Mouse (Mus musculus) adrenal gland, adult 8-10 months (tissue): ENCODE measurements around the gene Ccdc84. TPM values are rescaled to one million over a fixed set of nuclear protein-coding genes. Genes with fewer than 3 reads are reported as not detected.
"Not testable (repeated sequence)": the region's sequence is repeated elsewhere in the genome, so short reads cannot be mapped to it uniquely, and the experiment has no call there.

Experiments
- DNase-seq: peaks from one replicate; pipeline ENCODE4 v3.0.0; 2022
- total RNA-seq, 4 experiments: library from RNA; stranded (reverse); gene quantifications; 2 replicates each; pipeline ENCODE4 v1.2.4; 2022

Gene Ccdc84
- total RNA-seq, 4 experiments from 2014 or later, result 14.9 to 29.6 (median 25.7) TPM

DNA sequence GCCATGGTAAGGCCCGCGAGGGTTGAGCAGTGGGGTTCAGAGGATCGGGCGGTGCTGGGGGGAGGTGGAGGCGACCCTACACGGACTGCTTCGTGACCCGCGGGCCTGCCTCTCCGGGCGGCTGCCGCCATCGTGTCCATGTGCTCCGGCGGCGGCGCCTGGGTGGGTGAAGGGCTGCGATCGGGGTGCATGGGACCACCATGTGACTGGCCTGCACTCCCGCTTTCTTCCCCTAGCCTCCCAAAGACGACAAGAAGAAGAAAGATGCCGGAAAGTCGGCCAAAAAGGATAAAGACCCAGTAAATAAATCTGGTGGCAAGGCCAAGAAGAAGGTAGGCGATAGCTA, 10.6 kb downstream of the Ccdc84 start:
- DNase-seq, result no peak

DNA sequence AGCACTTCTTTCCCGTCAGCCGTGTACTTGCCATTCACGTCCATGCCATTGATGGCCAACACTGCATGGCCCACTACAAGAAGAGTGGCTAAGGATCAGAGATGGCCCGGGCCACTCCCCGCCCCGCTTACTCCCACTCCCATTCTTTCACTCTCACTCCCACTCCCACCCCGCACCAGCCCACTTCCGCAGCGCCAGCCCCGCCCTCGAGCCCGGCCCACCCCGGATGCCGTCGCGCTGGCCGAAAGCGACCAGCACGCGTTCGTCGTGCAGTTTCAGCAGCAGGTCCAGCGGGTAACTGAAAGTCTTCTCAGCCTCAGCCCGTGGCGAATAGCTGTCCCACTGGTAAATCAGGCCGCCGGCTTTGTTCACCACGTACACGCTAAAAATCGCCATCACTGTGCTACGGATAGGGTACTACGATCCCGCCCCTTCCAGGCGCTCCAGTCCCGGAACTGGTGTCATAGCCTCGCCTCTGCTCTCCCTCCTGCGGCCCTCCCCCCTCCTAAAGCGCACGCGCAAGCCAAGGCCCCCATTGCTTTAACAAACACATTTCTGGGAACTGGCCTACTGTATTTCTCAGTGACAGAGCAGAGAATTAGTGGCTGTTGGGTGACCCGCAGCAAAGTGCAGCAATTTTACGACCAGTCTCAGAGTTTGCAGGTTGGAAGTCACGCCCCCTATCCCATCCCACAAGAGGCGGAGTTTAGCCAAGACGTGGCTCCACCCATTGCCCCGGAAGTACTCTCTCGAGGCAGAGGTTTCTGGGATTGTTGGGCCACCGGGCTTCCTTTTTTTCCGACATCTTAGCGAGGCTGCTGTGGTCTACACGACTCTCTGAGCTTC, 11.2 kb downstream of the Ccdc84 start, which contains the start of the genes Rps25 and Trappc4:
Gene Rps25, plus strand, starts transcription at position 234 of the 846 bp plus-strand sequence.
Gene Trappc4, minus strand, starts transcription at position 695 of the 846 bp plus-strand sequence.
- DNase-seq, result peak; percentile 87

GRCm38 (mm10) chr9:44405011-44405410, 13.4 kb downstream of the Ccdc84 start:
- no peak for DNase-seq

DNA sequence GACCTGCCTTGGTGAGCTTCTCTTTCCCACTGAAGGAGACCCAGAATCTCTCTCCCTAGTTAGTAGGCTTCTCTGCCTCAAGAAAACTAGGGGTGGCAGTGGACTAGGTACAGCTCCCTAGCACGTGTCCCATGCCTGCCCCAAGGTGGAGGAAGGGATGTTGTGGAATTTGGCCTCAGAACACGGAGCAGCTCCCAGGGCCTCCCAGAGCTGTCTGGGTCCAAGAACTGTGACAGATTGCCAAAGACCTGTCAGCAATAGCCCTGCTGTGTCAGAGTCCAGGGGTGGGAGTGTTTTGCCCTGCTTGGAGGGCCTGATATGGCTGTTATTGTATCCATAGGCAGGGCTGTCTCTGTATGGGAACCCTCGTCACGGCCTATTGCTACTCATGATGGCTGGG, 17.3 kb downstream of the Ccdc84 start:
- DNase-seq, result no peak

- DNase-seq, result no peak
Measured at GRCm38 (mm10) chr9:44399795-44400114, 18.6 kb downstream of the Ccdc84 start.

- no peak for DNase-seq
Measured at GRCm38 (mm10) chr9:44399114-44399794, 19.1 kb downstream of the Ccdc84 start.

DNA sequence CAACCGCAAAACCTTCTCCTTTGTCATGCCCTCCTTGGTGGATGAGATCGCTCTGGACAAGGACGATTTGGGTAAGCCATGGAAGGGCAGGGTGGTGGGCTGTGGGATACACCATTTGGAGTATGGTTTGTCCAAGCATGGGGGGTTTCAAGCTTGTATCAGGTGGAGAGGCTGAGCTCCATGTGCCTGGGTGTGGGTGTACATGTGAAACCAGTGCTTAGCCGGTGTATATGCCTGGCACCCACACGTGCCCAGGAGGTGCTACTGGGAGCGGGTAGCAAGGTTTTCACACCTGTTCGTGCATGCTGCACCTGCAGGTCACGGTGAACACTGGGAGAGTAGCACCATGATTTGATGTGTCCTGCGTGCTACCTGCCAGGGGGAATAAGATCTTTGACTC, 19.8 kb downstream of the Ccdc84 start:
- DNase-seq, result no peak

- DNase-seq, result no peak
Measured at GRCm38 (mm10) chr9:44398087-44398486, 20.3 kb downstream of the Ccdc84 start.

- DNase-seq, result peak; percentile 99
Measured at GRCm38 (mm10) chr9:44396684-44397411, 21.5 kb downstream of the Ccdc84 start, which contains the start of gene Slc37a4. Gene Slc37a4, plus strand, starts transcription at chr9:44396852.

DNA sequence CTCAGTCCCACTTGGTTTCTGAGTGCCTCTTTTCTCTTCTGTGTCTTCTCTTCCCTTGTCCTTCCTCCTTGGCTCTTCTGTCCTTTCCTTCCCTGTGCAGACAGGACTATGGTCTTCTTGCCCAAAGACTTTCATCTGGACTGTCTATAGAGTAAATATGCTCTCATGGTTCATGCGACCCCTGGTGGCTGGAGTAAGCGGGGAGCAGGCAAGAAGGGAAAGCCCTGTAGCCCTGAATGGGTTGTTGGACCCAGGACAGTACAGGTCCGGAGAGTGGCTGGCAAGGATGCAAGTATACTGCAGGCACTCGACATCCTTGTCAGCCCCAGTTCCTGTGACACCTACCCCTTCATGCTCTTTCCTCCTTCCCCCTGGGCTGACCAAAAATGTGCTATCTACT, 26.9 kb downstream of the Ccdc84 start:
- no peak for DNase-seq

DNA sequence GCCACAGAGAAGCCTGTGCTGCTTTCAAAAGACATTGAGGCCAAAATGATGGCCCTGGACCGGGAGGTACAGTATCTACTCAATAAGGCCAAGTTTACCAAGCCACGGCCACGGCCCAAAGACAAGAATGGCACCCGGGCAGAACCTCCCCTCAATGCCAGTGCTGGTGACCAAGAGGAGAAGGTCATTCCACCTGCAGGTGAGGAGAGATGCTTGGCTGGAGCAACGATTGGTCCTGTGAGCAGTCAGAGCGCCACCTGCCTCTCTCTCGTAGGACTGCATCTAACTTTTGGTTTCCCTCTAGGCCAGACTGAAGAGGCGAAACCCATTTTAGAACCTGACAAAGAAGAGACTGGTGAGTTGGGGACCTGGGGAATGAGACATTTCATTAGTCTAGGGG, 29.1 kb downstream of the Ccdc84 start:
- DNase-seq, result no peak

- no peak for DNase-seq
Measured at GRCm38 (mm10) chr9:44387221-44387620, 31.1 kb downstream of the Ccdc84 start.

- DNase-seq, result no peak
Measured at GRCm38 (mm10) chr9:44384596-44384995, 33.8 kb downstream of the Ccdc84 start.

- DNase-seq, result no peak
Measured at GRCm38 (mm10) chr9:44379862-44380261, 38.5 kb downstream of the Ccdc84 start.

GRCm38 (mm10) chr9:44379054-44379834, 39.1 kb downstream of the Ccdc84 start, which contains the start of gene Hyou1:
Gene Hyou1, plus strand, starts transcription at chr9:44379490.
- peak; percentile 98 for DNase-seq

DNA sequence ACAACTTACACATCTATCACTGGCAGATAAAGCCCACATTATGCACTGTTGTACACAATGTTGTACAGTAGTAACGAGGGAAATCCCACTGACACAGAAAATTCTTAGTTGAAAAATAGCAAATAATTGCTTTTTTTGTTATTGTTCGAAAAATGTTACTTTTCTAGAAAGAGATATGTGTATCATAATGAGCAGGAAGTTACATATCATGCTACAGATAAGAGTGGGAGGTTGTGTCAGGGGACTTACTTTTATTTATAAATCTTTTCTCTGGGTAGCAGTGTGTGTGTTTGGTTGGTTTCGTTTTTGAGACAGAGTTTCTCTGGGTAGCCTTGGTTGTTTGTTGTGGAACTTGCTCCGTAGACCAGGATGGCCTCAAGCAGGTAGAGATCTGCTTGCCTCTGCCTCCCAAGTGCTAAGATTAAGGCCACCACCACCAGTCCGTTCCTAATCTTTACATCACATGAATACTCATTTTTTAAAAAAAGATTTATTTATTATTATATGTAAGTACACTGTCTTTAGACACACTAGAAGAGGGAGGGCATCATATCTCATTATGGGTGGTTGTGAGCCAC, 40.1 kb downstream of the Ccdc84 start:
- no peak for DNase-seq

DNA sequence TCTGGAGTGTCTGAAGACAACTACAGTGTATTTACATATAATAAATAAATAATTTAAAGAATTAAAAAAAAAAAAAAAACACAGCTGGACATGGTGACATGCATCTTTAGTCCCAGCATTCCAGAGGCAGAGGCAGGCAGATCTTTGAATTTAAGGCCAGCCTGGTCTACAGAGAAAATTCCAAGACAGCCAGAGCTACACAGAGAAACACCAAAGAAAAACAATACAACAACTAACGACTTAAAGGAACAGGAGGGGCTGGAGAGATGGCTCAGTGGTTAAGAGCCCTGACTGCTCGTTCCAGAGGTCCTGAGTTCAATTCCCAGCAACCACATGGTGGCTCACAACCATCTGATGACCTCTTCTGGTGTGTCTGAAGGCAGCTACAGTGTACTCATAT, 41.0 kb downstream of the Ccdc84 start:
- DNase-seq, result not testable (repeated sequence)

- DNase-seq, result no peak
Measured at GRCm38 (mm10) chr9:44376141-44376540, 42.2 kb downstream of the Ccdc84 start.

DNA sequence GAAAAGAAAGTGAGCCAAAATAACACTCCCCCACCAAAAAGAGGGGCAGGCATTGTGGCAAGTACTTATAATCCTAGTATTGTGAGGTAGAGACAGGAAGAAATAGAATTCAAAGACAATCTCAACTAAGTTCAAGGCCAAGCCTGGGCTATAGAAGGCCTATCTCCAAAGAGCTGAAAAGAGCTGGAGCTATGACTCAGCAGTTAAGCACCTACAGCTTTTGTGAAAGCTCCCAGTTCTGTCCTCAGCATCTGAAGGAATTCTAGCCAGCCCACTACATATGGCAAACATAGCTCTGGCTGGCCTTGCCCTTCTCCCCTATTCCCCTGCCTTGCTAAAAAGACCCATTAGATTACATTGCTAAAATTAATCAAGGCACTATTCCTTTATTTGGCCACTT, 45.0 kb downstream of the Ccdc84 start:
- no peak for DNase-seq

- no peak for DNase-seq
Measured at GRCm38 (mm10) chr9:44364480-44364879, 53.9 kb downstream of the Ccdc84 start.

GRCm38 (mm10) chr9:44361931-44362330, 56.4 kb downstream of the Ccdc84 start:
- not testable (repeated sequence) for DNase-seq
